Mouse (Mus musculus): ENCODE measurements at regions not wholly inside any gene's neighbourhood (a gene's known extent, or its start where the extent isn't known, plus 50 kb on each side); places are given as distances from the start of the nearest gene placed in this dataset.

DNA sequence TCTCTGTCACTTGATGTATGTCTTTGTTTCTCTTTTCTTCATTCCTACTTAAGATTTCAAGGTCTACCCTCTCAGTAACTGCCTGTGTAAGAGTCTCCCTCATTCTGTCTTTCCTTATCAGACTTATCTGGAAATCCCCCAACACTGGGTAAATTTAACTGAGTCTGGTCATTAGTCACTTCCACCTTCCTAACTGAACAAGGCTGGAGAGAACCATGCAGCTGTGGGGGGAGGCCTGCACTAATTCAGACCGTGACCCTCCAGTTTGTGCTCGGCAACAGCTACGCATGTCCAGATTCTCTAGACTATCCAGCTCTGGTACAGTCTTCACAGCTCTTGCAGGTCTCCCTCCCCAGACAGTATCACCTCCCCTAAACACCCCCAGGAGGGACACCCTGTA is 103.3 kb downstream of the Prox1 start:
- DNase-seq = no peak

GRCm38 (mm10) chr1:190066426-190066825 is 104.1 kb downstream of the Prox1 start:
- no peak for DNase-seq

DNA sequence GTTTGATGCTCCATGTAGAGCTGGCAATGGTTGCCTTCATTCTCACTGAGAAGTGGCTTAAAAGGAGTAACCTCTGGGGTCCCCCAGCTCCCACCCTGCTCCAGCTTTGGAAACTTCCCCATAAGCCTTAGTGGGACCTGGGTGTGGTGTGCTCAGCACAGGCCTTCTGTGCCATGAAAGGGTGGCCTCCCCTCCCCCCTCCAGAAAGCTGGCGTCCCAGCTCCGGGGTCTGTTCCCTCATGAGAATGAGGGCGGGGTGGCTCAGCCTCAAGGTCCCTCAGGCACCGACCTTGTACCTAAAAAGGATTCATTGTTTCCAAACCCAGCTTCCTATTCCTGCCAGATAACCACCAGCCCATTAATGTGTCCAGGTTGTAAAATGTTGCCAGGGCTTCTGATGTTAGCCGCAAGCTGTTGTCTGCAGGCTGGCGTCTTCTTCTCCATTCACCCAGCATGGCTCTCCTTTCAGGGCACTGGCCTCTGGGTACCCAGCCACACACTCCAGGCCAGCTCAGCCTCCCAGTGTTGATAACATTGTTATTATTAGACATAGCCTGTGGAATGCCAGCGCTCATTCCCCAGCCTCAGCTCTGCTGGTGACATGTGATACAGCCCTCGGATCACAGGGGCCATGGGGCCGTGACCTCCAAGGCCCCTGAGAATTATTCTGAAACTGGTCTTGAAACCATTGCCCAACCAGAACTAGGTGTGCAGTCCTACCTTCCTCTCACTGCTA is 108.8 kb downstream of the Prox1 start:
- no peak for DNase-seq

GRCm38 (mm10) chr1:190059025-190059424 is 111.5 kb downstream of the Prox1 start:
- peak; percentile 38 to 42 for DNase-seq

- no peak for DNase-seq
Measured at GRCm38 (mm10) chr1:190056931-190057330, 113.6 kb downstream of the Prox1 start.

DNA sequence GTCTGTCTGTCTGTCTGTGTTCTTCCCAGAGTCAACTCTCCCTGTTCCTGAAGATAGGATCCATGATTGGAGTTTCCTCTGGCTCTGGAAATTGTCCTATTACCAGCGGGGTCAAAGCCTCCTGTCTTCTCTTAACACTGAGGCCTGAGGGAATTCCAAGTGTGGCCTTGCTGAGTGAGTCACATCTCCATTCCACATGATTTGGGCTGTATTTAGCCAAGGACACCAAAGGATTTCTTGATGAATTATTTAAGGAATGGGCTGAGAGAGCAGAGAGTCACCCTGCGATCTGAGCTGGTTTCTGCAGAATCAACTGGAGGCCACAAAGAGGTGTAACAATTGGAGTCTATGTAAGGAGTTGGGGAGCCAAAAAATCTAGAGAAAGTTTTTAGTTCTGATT is 118.6 kb downstream of the Prox1 start:
- DNase-seq = no peak

DNA sequence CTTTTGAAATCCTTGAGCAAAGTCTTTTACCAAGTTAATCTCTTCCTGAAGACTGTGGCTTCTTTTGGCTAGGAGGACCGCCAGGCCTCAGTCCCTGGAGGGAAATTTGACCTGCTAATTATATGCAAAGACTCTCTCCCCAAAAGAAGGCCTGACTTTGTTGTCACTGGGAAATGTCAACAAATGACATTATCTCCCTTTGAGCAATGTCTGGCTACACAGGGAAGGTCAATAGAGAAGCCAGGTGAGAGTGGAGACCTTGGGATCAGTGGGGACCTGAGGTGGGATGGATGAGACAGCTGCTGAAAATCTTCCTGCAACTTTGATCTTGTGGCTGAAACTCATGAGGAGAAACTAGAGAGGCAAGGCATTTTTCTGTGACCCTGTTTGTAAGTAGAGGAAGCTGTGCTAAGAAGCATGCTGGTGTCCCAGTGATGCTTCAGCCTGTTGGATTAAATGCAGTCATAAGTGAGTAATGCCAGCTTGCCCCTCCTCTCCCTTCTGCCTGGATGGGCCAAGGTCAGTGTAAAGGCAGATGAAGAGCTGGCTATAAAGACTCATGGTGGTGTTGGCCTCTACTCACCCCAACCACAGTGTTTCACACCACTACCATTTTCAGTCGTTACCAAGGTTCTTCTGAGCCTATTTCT is 121.9 kb downstream of the Prox1 start:
- DNase-seq = no peak

GRCm38 (mm10) chr1:190047201-190047600 is 123.3 kb downstream of the Prox1 start:
- DNase-seq = no peak

GRCm38 (mm10) chr1:190045797-190046196 is 123.6 kb upstream of the Smyd2 start:
- peak; percentile 37 to 53 for DNase-seq

- peak; percentile 41 to 51 for DNase-seq
Measured at GRCm38 (mm10) chr1:190044036-190044435, 121.9 kb upstream of the Smyd2 start.

GRCm38 (mm10) chr1:190043156-190043555 is 121.0 kb upstream of the Smyd2 start:
- DNase-seq = peak in 1 of 2 experiments; percentile 34

- DNase-seq = peak; percentile 86 to 95
Measured at GRCm38 (mm10) chr1:190042197-190042596, 120.0 kb upstream of the Smyd2 start.

DNA sequence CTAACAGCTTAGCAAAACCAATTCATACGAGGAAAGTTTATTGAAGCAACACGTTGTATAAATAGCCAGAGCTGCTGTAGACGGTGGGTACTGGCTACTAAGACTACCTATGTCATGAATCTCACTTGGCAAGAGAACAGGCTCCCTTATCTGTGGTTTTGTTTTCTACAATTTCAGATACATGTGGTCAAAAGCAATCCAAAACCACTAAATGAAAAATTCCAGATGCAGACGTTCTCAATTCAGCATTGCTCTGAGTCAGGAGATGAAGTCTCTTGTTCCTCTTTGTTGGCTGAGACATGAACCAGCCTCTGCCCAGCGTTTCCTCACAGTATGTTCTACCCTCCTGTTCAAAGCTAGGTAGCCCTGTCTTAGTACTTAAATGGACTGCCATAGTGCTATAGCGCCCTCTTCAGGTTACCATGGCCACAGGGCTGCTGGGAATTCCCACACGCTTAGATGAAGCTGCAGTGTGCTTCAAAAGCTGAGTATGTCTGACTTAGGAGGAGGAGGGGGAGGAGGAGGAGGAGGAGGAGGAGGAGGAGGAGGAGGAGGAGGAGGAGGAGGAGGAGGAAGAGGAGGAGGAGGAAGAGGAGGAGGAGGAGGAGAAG is 119.0 kb upstream of the Smyd2 start:
- peak in 1 of 2 experiments; percentile 58 for DNase-seq

DNA sequence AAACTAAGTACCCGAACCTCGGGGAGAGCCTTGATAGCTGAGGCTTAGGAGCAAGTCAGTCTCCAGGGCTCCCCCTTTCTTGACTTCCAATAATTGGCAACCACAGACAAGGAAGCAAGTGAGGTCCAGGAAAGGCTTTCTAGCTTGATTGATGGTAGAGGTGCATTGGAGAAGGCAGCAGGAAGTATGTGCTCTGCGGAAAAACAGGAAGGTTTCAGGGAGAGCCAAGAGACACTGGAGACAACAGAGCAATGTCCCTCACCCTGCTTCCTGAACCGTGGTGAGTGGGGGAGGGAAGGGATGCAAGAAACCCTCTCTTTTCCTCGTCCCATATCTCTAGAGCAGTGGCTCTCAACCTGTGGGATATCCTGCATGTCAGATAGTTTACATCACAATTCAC is 115.9 kb upstream of the Smyd2 start:
- peak; percentile 22 to 37 for DNase-seq

- DNase-seq = no peak
Measured at GRCm38 (mm10) chr1:190036726-190037125, 114.6 kb upstream of the Smyd2 start.

GRCm38 (mm10) chr1:190035935-190036334 is 113.8 kb upstream of the Smyd2 start:
- DNase-seq = no peak

GRCm38 (mm10) chr1:190034091-190034490 is 111.9 kb upstream of the Smyd2 start:
- DNase-seq = no peak

GRCm38 (mm10) chr1:190027536-190027935 is 105.4 kb upstream of the Smyd2 start:
- no peak for DNase-seq

DNA sequence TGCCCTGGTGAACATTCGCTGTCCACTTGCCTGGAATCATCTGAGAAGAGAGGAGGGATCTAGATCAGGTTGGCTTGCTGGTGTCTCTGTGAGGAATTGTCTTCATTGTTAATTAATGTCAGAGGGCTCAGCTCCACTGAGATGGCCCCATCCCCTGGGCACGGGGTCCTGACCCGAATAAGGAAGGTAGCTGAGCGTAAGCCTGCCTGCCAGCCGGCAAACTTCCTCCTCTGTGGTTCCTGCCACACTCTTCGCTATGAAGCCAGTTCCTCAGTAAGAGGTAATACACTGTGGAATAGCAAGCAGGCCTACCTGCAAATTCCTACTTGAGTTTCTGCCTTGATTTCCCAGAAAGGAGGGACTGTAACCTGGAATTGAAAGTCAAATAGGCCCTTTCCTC is 87.3 kb upstream of the Smyd2 start:
- DNase-seq = no peak

DNA sequence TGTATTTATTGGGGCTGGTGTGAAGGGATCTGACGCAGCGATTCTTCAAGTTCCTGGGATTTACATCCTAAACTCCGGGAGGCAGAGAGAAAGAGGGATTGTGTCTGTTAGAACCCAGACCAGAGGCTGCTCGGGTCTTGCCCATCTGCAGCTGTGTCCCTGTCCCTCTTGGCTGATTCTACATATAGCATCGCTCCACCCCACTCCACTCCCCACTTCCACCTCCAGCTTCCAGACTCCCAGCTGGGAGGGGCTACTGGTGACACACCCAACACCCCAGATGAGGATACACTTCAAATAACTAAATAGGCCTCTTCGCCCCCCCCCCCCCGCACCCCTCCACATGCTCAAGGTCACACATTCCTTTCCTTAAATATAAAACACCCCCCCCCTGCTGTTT is 85.1 kb upstream of the Smyd2 start:
- DNase-seq = no peak

DNA sequence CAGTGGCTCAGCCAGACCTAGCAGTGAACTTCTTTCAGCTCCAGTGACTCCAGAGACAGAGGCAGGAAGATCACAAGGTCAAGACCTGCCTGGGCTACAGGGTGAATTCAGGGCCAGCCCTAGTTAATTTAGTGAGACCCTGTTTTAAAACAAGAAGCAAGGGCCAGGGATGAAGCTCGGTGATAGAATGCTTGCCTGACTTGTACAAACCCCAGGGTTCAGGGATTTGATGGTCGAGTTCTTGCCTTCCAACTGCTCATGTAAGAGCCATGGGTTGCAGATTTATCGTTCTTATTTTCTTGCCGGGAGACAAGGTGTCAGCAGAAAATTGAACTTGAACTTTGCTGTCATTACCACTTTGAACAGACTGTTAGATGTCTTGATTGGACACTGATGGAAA is 78.9 kb upstream of the Smyd2 start:
- DNase-seq = peak; percentile 4 to 17

DNA sequence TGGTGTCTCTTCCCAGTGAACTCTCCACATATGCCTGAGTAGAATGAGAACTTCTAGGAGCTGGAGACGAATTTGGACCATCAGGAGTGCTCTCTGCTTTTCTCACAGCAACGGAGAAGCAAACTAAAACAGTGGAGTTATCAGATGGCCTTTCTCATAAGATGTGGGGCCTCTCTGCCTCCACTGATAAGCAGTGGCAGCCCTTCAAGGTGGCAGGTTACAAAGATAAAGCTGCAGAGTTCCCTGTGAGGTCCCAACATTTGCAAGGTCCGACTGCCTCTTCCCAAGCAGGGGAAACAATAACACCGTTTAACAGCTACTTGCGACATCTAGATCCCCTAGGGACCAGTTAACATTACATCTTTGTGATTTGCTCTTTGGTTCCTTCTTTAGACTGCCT is 71.5 kb upstream of the Smyd2 start:
- DNase-seq = no peak

GRCm38 (mm10) chr1:189993221-189993620 is 71.1 kb upstream of the Smyd2 start:
- peak; percentile 35 to 73 for DNase-seq

- no peak for DNase-seq
Measured at GRCm38 (mm10) chr1:189991089-189991488, 68.9 kb upstream of the Smyd2 start.

Data from kidney, postnatal 36 days (tissue).